Mouse (Mus musculus): ENCODE data around the gene Dmrtb1. TPM values are rescaled to one million over a fixed set of nuclear protein-coding genes. Genes with fewer than 3 reads are reported as not detected.

Gene Dmrtb1
- not detected in 2 replicates for polyA plus RNA-seq (2014; fragmentation: Nextera tagmentation; extraction: Ambion mirVana)

- no peak within 1 kb of the TSS for H3K9ac ChIP-seq (replicated peaks; ENCODE audit: low read depth, low read length)
- H3K27me3 ChIP-seq (ENCODE audit: control insufficient read depth, insufficient read depth, low read length): no peaks in the 10 kb centered on the region
- no peaks in the 10 kb centered on the region for H3K9me3 ChIP-seq (ENCODE audit: control insufficient read depth, low read depth, low read length)
- H3K4me3 ChIP-seq (ENCODE audit: low read depth, low read length): no peak within 1 kb of the TSS
- WGBS: 88% methylated on average over 14 of the region's 14 CpGs
- no peak within 1 kb of the TSS for H3K27ac ChIP-seq (ENCODE audit: low read length)
- H3K4me2 ChIP-seq (replicated peaks; ENCODE audit: low read depth, low read length): no peak within 1 kb of the TSS
- no peak for ATAC-seq (ENCODE audit: insufficient number of reproducible peaks, insufficient read depth, low FRiP score, low read depth)
- no peaks in the 10 kb centered on the region for H3K36me3 ChIP-seq (ENCODE audit: control insufficient read depth, insufficient read depth, low read length)
- H3K4me1 ChIP-seq (ENCODE audit: control insufficient read depth, insufficient read depth, low read length): peaks cover 7% of the 10 kb centered on the region; the same call in 1 of the 2 replicates
Measured at GRCm38 (mm10) chr4:107684130-107684529, at the start of gene Dmrtb1. Dmrtb1 (minus strand) TSS chr4:107684230.

- no peak for ATAC-seq (ENCODE audit: insufficient number of reproducible peaks, insufficient read depth, low FRiP score, low read depth)
- Histone ChIP-seq H3K9ac (replicated peaks; ENCODE audit: low read depth, low read length) (no peak overlapping the region), H3K4me2 (replicated peaks; ENCODE audit: low read depth, low read length) (no peak overlapping the region), H3K4me3 (ENCODE audit: low read depth, low read length) (no peak overlapping the region), H3K9me3 (ENCODE audit: control insufficient read depth, low read depth, low read length) (no peaks in the 10 kb centered on the region), H3K27me3 (ENCODE audit: control insufficient read depth, insufficient read depth, low read length) (no peaks in the 10 kb centered on the region), H3K4me1 (ENCODE audit: control insufficient read depth, insufficient read depth, low read length) (0 out of 2 replicates have a peak, but pooled peaks cover 4% of the 10 kb centered on the region), H3K27ac (ENCODE audit: low read length) (no peak overlapping the region), H3K36me3 (ENCODE audit: control insufficient read depth, insufficient read depth, low read length) (no peaks in the 10 kb centered on the region)
- 36% methylated on average over 3 of the region's 3 CpGs for WGBS
Measured at GRCm38 (mm10) chr4:107733603-107734002, 49.6 kb upstream of the Dmrtb1 start.

- ATAC-seq (ENCODE audit: insufficient number of reproducible peaks, insufficient read depth, low FRiP score, low read depth): no peak
Measured at GRCm38 (mm10) chr4:107732624-107733023, 48.6 kb upstream of the Dmrtb1 start.

DNA sequence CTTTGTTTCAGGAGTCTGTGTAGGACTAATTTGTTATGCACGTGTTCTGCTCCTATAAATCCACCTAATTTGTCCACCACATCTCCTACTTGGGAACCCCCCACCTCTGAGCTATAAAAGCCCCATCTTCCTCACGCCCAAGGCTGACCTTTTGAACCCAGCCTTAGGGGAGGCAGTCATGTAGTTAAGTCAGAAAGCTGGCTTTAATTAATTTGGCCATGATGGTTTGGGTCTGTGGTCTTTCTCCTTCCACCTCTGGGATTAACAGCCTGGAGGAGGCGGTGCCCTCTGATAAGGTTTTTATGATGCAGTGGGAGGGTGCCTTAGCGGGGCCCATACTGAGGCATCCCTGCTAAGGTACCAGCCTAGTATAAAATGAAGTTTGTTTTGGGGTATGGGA is 48.2 kb upstream of the Dmrtb1 start:
- Histone ChIP-seq H3K36me3 (ENCODE audit: control insufficient read depth, insufficient read depth, low read length) (no peaks in the 10 kb centered on the region), H3K27me3 (ENCODE audit: control insufficient read depth, insufficient read depth, low read length) (no peaks in the 10 kb centered on the region), H3K9me3 (ENCODE audit: control insufficient read depth, low read depth, low read length) (no peaks in the 10 kb centered on the region), H3K4me2 (replicated peaks; ENCODE audit: low read depth, low read length) (no peak overlapping the region), H3K9ac (replicated peaks; ENCODE audit: low read depth, low read length) (no peak overlapping the region), H3K27ac (ENCODE audit: low read length) (no peak overlapping the region), H3K4me1 (ENCODE audit: control insufficient read depth, insufficient read depth, low read length) (0 out of 2 replicates have a peak, but pooled peaks cover 4% of the 10 kb centered on the region), H3K4me3 (ENCODE audit: low read depth, low read length) (no peak overlapping the region)
- 33% methylated on average over 4 of the region's 4 CpGs for WGBS
- no peak for ATAC-seq (ENCODE audit: insufficient number of reproducible peaks, insufficient read depth, low FRiP score, low read depth)

More at GRCm38 (mm10) chr4:107732624-107733023, 48.6 kb upstream of the Dmrtb1 start:
- Histone ChIP-seq H3K36me3 (ENCODE audit: control insufficient read depth, insufficient read depth, low read length) (no peaks in the 10 kb centered on the region), H3K9me3 (ENCODE audit: control insufficient read depth, low read depth, low read length) (no peaks in the 10 kb centered on the region), H3K4me3 (ENCODE audit: low read depth, low read length) (no peak overlapping the region), H3K4me2 (replicated peaks; ENCODE audit: low read depth, low read length) (no peak overlapping the region), H3K4me1 (ENCODE audit: control insufficient read depth, insufficient read depth, low read length) (0 out of 2 replicates have a peak, but pooled peaks cover 4% of the 10 kb centered on the region), H3K27ac (ENCODE audit: low read length) (no peak overlapping the region), H3K9ac (replicated peaks; ENCODE audit: low read depth, low read length) (no peak overlapping the region), H3K27me3 (ENCODE audit: control insufficient read depth, insufficient read depth, low read length) (no peaks in the 10 kb centered on the region)
- WGBS: 23% methylated on average over 4 of the region's 4 CpGs

DNA sequence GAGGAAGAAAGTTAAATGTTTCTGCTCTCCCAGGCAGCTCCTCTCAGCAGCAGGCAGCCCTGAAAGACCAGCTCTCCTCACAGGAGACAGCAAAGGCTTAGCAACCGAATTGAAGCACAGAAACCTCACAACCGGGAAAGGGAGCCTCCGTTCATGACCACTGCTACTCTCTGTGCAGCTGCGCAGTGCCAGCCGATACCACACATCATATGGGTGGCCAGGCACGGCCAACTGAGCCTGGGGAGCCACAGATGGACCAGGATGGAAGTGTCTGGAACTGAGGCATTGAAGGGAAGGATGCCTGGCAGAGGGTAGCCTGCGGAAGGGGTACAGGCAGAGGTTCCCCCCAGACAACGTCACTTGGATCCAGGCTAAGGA is 47.0 kb upstream of the Dmrtb1 start:
- no peak overlapping the region for H3K4me3 ChIP-seq (ENCODE audit: low read depth, low read length)
- WGBS: 70% methylated on average over 8 of the region's 8 CpGs
- H3K9ac ChIP-seq (replicated peaks; ENCODE audit: low read depth, low read length): no peak overlapping the region
- H3K27ac ChIP-seq (ENCODE audit: low read length): no peak overlapping the region
- no peaks in the 10 kb centered on the region for H3K36me3 ChIP-seq (ENCODE audit: control insufficient read depth, insufficient read depth, low read length)
- ATAC-seq (ENCODE audit: insufficient number of reproducible peaks, insufficient read depth, low FRiP score, low read depth): no peak
- H3K4me2 ChIP-seq (replicated peaks; ENCODE audit: low read depth, low read length): no peak overlapping the region
- no peaks in the 10 kb centered on the region for H3K9me3 ChIP-seq (ENCODE audit: control insufficient read depth, low read depth, low read length)
- H3K27me3 ChIP-seq (ENCODE audit: control insufficient read depth, insufficient read depth, low read length): no peaks in the 10 kb centered on the region
- H3K4me1 ChIP-seq (ENCODE audit: control insufficient read depth, insufficient read depth, low read length): 0 out of 2 replicates have a peak, but pooled peaks cover 4% of the 10 kb centered on the region

DNA sequence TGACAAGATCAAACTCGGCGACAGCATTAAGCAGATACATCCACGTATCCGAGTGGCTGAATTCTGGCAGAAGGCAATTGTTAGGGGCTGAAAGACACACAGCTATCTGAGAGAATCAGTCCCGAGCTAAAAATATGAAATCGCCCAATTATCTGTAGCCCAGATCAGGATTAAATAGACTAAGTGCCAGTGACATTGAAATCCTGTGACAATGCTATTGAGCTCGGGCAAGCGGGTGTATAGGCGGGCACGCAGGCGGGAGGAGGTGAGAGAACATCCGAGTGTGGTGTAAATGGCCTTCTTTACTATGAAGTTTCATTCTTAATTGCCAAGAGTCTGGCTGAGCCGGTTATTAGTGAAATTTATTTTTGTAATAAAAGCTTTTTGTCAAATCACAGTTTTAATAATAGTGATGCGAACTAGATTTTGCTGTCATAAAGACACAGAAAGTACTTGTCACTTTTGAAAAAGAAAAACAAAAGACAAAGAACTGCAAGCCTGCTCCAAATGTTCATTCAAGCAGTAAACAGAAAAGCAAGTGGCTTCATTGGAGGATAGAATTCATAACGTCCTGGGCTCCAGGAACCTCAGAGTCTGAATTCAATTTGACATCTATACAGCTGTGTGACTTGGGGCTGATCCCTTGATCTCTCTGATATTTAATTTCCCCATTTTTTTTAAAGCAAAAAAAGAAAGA is 46.5 kb upstream of the Dmrtb1 start:
- H3K4me1 ChIP-seq (ENCODE audit: control insufficient read depth, insufficient read depth, low read length): 0 out of 2 replicates have a peak, but pooled peaks cover 4% of the 10 kb centered on the region
- no peak overlapping the region for H3K27ac ChIP-seq (ENCODE audit: low read length)
- H3K4me2 ChIP-seq (replicated peaks; ENCODE audit: low read depth, low read length): no peak overlapping the region
- no peak for ATAC-seq (ENCODE audit: insufficient number of reproducible peaks, insufficient read depth, low FRiP score, low read depth)
- no peaks in the 10 kb centered on the region for H3K9me3 ChIP-seq (ENCODE audit: control insufficient read depth, low read depth, low read length)
- 80% methylated on average over 15 of the region's 15 CpGs for WGBS
- no peaks in the 10 kb centered on the region for H3K36me3 ChIP-seq (ENCODE audit: control insufficient read depth, insufficient read depth, low read length)
- H3K9ac ChIP-seq (replicated peaks; ENCODE audit: low read depth, low read length): no peak overlapping the region
- no peaks in the 10 kb centered on the region for H3K27me3 ChIP-seq (ENCODE audit: control insufficient read depth, insufficient read depth, low read length)
- no peak overlapping the region for H3K4me3 ChIP-seq (ENCODE audit: low read depth, low read length)

DNA sequence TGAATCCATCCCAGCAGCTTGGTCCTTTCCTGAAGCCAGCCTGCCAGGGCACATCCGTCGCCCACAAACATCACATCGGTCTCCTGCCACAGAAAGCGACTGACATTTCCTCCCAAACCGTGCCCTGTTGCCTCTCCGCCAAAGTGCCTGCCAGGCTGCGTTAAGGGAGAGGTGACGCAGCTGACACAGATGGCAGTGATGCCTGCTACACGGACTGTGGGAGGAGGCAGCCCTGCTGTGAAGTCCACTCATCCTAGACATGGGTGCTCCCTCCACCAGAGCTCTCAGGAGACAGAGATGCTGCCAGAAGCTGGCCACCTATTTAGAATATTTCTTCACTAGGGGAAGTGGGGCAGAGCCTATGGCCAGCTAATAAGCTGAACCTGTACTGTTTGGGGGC is 41.4 kb upstream of the Dmrtb1 start:
- no peak overlapping the region for H3K9ac ChIP-seq (replicated peaks; ENCODE audit: low read depth, low read length)
- H3K4me2 ChIP-seq (replicated peaks; ENCODE audit: low read depth, low read length): no peak overlapping the region
- H3K27me3 ChIP-seq (ENCODE audit: control insufficient read depth, insufficient read depth, low read length): no peaks in the 10 kb centered on the region
- H3K36me3 ChIP-seq (ENCODE audit: control insufficient read depth, insufficient read depth, low read length): no peaks in the 10 kb centered on the region
- H3K27ac ChIP-seq (ENCODE audit: low read length): no peak overlapping the region
- WGBS: 72% methylated on average over 9 of the region's 9 CpGs
- no peak for ATAC-seq (ENCODE audit: insufficient number of reproducible peaks, insufficient read depth, low FRiP score, low read depth)
- H3K9me3 ChIP-seq (ENCODE audit: control insufficient read depth, low read depth, low read length): no peaks in the 10 kb centered on the region
- H3K4me1 ChIP-seq (ENCODE audit: control insufficient read depth, insufficient read depth, low read length): no peaks in the 10 kb centered on the region
- no peak overlapping the region for H3K4me3 ChIP-seq (ENCODE audit: low read depth, low read length)

DNA sequence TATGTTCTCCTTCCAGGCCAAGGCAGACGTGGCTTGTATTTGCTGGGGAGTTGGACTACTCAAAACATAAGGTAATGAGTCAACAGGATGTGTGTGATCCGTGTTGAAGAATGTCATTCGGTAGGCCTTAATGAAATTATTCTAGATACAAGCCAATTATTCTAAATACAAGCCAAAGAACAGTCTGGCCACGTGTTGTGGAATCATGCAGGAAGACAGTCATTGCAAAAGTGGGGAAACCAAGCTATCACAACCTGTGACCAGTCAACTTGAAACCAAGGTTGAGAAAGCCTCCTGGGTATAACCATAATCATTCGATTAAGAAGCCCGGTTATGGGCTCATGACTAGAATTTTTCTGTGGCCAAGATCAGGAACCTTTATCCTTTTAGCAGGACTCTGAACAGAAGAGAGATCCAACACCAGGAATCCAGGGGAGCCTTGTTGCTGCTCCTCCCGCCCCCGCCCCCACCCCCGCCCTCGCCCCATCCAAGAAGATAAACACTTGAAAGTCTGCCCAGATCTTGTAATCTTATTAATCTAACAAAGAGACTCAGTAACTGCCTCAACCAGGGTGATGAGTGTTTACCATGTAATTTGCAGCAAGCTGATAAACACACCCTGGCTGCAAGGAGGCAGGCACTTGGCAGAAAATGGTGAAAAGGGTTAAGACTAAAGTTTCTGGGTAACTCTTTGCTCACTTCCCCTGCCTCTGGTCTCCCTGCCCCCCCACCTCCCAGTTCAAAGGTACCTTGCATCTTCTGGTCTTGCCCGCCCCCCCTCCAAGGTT is 36.2 kb upstream of the Dmrtb1 start:
- Histone ChIP-seq H3K9ac (replicated peaks; ENCODE audit: low read depth, low read length) (no peak overlapping the region), H3K4me3 (ENCODE audit: low read depth, low read length) (no peak overlapping the region), H3K27ac (ENCODE audit: low read length) (no peak overlapping the region), H3K36me3 (ENCODE audit: control insufficient read depth, insufficient read depth, low read length) (no peaks in the 10 kb centered on the region), H3K4me2 (replicated peaks; ENCODE audit: low read depth, low read length) (no peak overlapping the region), H3K4me1 (ENCODE audit: control insufficient read depth, insufficient read depth, low read length) (no peaks in the 10 kb centered on the region), H3K27me3 (ENCODE audit: control insufficient read depth, insufficient read depth, low read length) (no peaks in the 10 kb centered on the region), H3K9me3 (ENCODE audit: control insufficient read depth, low read depth, low read length) (no peaks in the 10 kb centered on the region)
- no peak for ATAC-seq (ENCODE audit: insufficient number of reproducible peaks, insufficient read depth, low FRiP score, low read depth)
- WGBS: 59% methylated on average over 11 of the region's 11 CpGs

Measured in stomach, embryonic 14.5 days (tissue).